Mouse (Mus musculus): ENCODE measurements around the gene Slc22a6.
A peak's percentile ranks its signal among the peaks of the same experiment; 100 is the strongest.

GRCm38 (mm10) chr19:8569453-8569863, 48.4 kb upstream of the Slc22a6 start:
- TF ChIP-seq CTCF (IDR thresholded peaks at IDR 0.05; ENCODE audit: low read depth) (peak; percentile 60), EP300 (IDR thresholded peaks at IDR 0.05; ENCODE audit: low read depth) (no peak)
